Mouse (Mus musculus): Measurements from ENCODE around the gene Gm42372. TPM values are rescaled to one million over a fixed set of nuclear protein-coding genes. Genes with fewer than 3 reads are reported as not detected.

Gm42372 gene
- total RNA-seq, 2 experiments from 2014 or later = 59.7 to 61.7 TPM

- intact Hi-C loops (cut with DNase I) = no loop called here
- DNase-seq (ENCODE audit: low spot score in 2 of 2) = peak; percentile 56 to 68
Observed at GRCm38 (mm10) chr7:16956410-16957265, 26.2 kb upstream of the Gm42372 start.

GRCm38 (mm10) chr7:16959539-16960187 is 23.2 kb upstream of the Gm42372 start, which contains the start of gene Pnmal1:
Gene Pnmal1, plus strand, starts transcription at chr7:16959679.
- intact Hi-C loops (cut with DNase I) = no loop called here

GRCm38 (mm10) chr7:16961678-16962077 is 21.2 kb upstream of the Gm42372 start:
- intact Hi-C loops (cut with DNase I) = no loop called here
- DNase-seq (ENCODE audit: low spot score in 2 of 2) = no peak

More at GRCm38 (mm10) chr7:16959539-16960187, 23.2 kb upstream of the Gm42372 start, which contains the start of gene Pnmal1:
- peak; percentile 92 for DNase-seq (ENCODE audit: low spot score in 2 of 2)

- DNase-seq (ENCODE audit: low spot score in 2 of 2) = no peak
- intact Hi-C loops (cut with DNase I) = no loop called here
Observed at GRCm38 (mm10) chr7:16968414-16968813, 14.5 kb upstream of the Gm42372 start.

GRCm38 (mm10) chr7:16971160-16971559 is 11.7 kb upstream of the Gm42372 start:
- intact Hi-C loops (cut with DNase I) = no loop called here
- DNase-seq (ENCODE audit: low spot score in 2 of 2) = no peak

- intact Hi-C loops (cut with DNase I) = no loop called here
Observed at GRCm38 (mm10) chr7:16974018-16974417, 8.9 kb upstream of the Gm42372 start.

GRCm38 (mm10) chr7:16976298-16976697 is 6.6 kb upstream of the Gm42372 start:
- DNase-seq (ENCODE audit: low spot score in 2 of 2) = no peak
- intact Hi-C loops (cut with DNase I) = no loop called here

More at GRCm38 (mm10) chr7:16974018-16974417, 8.9 kb upstream of the Gm42372 start:
- no peak for DNase-seq (ENCODE audit: low spot score in 2 of 2)

- DNase-seq (ENCODE audit: low spot score in 2 of 2) = no peak
- intact Hi-C loops (cut with DNase I) = no loop called here
Observed at GRCm38 (mm10) chr7:16978173-16978572, 4.7 kb upstream of the Gm42372 start.

GRCm38 (mm10) chr7:16978593-16978992 is 4.3 kb upstream of the Gm42372 start:
- DNase-seq (ENCODE audit: low spot score in 2 of 2) = no peak
- intact Hi-C loops (cut with DNase I) = no loop called here

- intact Hi-C loops (cut with DNase I) = no loop called here
- peak; percentile 38 to 47 for DNase-seq (ENCODE audit: low spot score in 2 of 2)
Observed at GRCm38 (mm10) chr7:16980348-16980747, 2.5 kb upstream of the Gm42372 start.

- intact Hi-C loops (cut with DNase I) = no loop called here
- no peak for DNase-seq (ENCODE audit: low spot score in 2 of 2)
Observed at GRCm38 (mm10) chr7:16987541-16988149, 4.8 kb downstream of the Gm42372 start.

- intact Hi-C loops (cut with DNase I) = no loop called here
- no peak for DNase-seq (ENCODE audit: low spot score in 2 of 2)
Observed at GRCm38 (mm10) chr7:16988405-16988804, 5.5 kb downstream of the Gm42372 start.

GRCm38 (mm10) chr7:16990006-16990744 is 7.3 kb downstream of the Gm42372 start:
- intact Hi-C loops (cut with DNase I) = no loop called here
- DNase-seq (ENCODE audit: low spot score in 2 of 2) = no peak

- DNase-seq (ENCODE audit: low spot score in 2 of 2) = no peak
- intact Hi-C loops (cut with DNase I) = no loop called here
Observed at GRCm38 (mm10) chr7:16991681-16992450, 9.0 kb downstream of the Gm42372 start.

- DNase-seq (ENCODE audit: low spot score in 2 of 2) = no peak
- intact Hi-C loops (cut with DNase I) = no loop called here
Observed at GRCm38 (mm10) chr7:16992451-16992807, 9.5 kb downstream of the Gm42372 start, which contains the start of gene Ccdc8. Gene Ccdc8, plus strand, starts transcription at chr7:16992708.

GRCm38 (mm10) chr7:16993651-16994399 is 10.9 kb downstream of the Gm42372 start:
- intact Hi-C loops (cut with DNase I) = no loop called here
- no peak for DNase-seq (ENCODE audit: low spot score in 2 of 2)

- intact Hi-C loops (cut with DNase I) = no loop called here
- no peak for DNase-seq (ENCODE audit: low spot score in 2 of 2)
Observed at GRCm38 (mm10) chr7:16994400-16994799, 11.5 kb downstream of the Gm42372 start.

- no peak for DNase-seq (ENCODE audit: low spot score in 2 of 2)
- intact Hi-C loops (cut with DNase I) = no loop called here
Observed at GRCm38 (mm10) chr7:16995345-16995744, 12.5 kb downstream of the Gm42372 start.
